Mouse (Mus musculus) thymus, adult 2 months (tissue): ENCODE measurements around the gene Lmtk2. TPM values are rescaled to one million over a fixed set of nuclear protein-coding genes. Genes with fewer than 3 reads are reported as not detected.

ENCODE experiments used
- DNase-seq: peaks from one replicate; pipeline ENCODE4 v3.0.0; 2021
- H3K27ac ChIP-seq: fragments of 200-500 bp; 2 replicates; pipeline ENCODE4 v1.5.1; 2012; ENCODE audit warnings: low read length, control low read depth; ENCODE audit not compliant: control insufficient read depth, insufficient read depth
- H3K27me3 ChIP-seq: fragments of 200-500 bp; 2 replicates; pipeline ENCODE4 v1.6.1; 2012; ENCODE audit warnings: mild to moderate bottlenecking, low read length, moderate library complexity, mixed read lengths; ENCODE audit not compliant: control insufficient read depth, insufficient read depth
- H3K36me3 ChIP-seq: fragments of 200-500 bp; 2 replicates; pipeline ENCODE4 v1.6.1; 2012; ENCODE audit warnings: mild to moderate bottlenecking, low read length, moderate library complexity; ENCODE audit not compliant: control insufficient read depth, insufficient read depth
- H3K4me1 ChIP-seq: fragments of 200-500 bp; replicated peaks from 2 replicates; pipeline ENCODE4 v1.6.1; 2012; ENCODE audit warnings: low read length; ENCODE audit not compliant: control insufficient read depth, insufficient read depth
- H3K4me3 ChIP-seq: fragments of 200-500 bp; 2 replicates; pipeline ENCODE4 v1.5.1; 2012; ENCODE audit warnings: mild to moderate bottlenecking, low read length, control low read depth, moderate library complexity; ENCODE audit not compliant: control insufficient read depth, insufficient read depth
- CTCF ChIP-seq: fragments of 200-500 bp; IDR thresholded peaks from 2 replicates; pipeline ENCODE4 v1.5.1; 2012; ENCODE audit warnings: mild to moderate bottlenecking, control low read depth, low read length, moderate library complexity, borderline replicate concordance; ENCODE audit not compliant: control insufficient read depth, poor library complexity, insufficient read depth; ENCODE audit errors: extremely low read depth
- POLR2A ChIP-seq: fragments of 200-500 bp; IDR thresholded peaks from 2 replicates; pipeline ENCODE4 v1.6.1; 2012; ENCODE audit warnings: mild to moderate bottlenecking, low read length, control low read depth, moderate library complexity; ENCODE audit not compliant: control insufficient read depth, poor library complexity, insufficient read depth; ENCODE audit errors: extremely low read depth
- whole genome bisulfite sequencing: fragments of 180-500 bp; shearing (Covaris S2); methylation state at CpG from one replicate; pipeline ENCODE4 v1.1.7; 2018; 5-methylcytosine and 5-hydroxymethylcytosine counted together
- polyA plus RNA-seq: library from polyadenylated mRNA; depleted of rRNA; stranded (reverse); fragments of >200 nt; gene quantifications from 2 replicates; pipeline ENCODE4 v1.2.3, GENCODE M21; 2012

Gene Lmtk2
- polyA plus RNA-seq, 1 experiment = 13.3 TPM

DNA sequence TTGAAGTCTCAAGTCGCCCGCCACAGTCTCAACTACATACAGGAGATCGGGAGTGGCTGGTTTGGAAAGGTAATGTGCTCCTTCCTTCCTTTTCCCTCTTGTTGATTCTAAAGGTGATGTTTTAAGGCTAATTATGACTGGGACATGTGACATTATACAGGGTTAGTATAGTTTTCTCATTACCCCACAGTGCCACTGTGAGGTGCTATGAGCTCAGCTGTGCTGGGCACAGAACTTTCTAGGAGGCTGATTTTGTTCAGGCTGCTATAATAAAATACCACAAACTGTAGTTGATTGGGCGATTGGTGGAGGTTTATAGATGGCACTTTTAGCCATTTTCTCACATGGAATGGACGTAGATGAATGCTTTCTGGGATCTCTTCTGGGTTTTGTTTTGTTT is 43.3 kb downstream of the Lmtk2 start:
- DNase-seq = no peak
- TF ChIP-seq CTCF = no peak
- no peak for TF ChIP-seq POLR2A
- H3K27me3 ChIP-seq = no peaks in the 10 kb centered on the region
- no peak overlapping the region for H3K27ac ChIP-seq
- no peaks in the 10 kb centered on the region for H3K4me1 ChIP-seq
- 96% methylated on average over 5 of the region's 5 CpGs for WGBS
- H3K36me3 ChIP-seq = peaks cover 10% of the 10 kb centered on the region; the same call in 1 of the 2 replicates
- no peak overlapping the region for H3K4me3 ChIP-seq

DNA sequence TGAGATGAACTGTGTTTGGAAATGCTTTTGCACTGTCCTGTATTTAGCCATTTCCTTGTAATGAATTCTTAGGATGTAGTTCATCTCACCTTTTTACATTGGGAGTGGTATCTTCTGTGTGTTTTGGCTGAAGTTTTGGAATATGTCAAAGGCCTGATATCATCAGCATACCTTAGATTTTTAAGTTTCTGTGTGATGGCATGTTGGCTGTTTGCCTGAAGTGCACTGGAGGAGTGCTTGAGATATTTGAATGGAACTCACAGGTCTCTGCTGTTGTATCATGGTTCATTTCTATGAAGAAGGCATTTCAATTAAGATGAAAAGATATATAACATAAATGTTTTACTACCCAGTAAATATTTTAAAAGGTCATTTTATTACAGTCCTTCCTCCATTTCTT is 46.7 kb downstream of the Lmtk2 start:
- no peak for DNase-seq
- Histone ChIP-seq H3K4me3 (no peak overlapping the region), H3K27ac (no peak overlapping the region), H3K36me3 (peaks cover 15% of the 10 kb centered on the region), H3K4me1 (no peaks in the 10 kb centered on the region), H3K27me3 (no peaks in the 10 kb centered on the region)
- TF ChIP-seq POLR2A = no peak
- TF ChIP-seq CTCF = no peak

DNA sequence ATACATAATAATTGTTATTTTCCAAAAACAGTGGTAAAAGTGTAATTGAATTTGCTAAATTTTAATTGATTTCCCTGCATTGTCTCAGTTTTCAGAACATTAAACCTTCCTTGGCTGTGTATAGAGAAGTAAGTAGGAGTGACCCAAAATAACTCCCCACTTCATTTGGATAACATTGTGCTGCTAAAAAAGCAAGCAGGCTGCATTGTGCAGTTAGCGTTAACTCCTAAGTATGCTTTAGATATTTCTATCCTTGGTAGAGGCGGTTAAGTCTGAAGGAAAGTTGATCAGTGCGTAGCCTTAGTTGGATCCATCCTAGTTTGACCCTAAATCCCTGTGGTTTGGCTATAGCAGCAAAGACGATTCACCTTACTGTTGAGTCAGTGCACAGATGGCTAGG is 49.3 kb downstream of the Lmtk2 start:
- no peak overlapping the region for H3K4me3 ChIP-seq
- no peak for TF ChIP-seq POLR2A
- no peak for TF ChIP-seq CTCF
- H3K36me3 ChIP-seq = peaks cover 15% of the 10 kb centered on the region
- H3K4me1 ChIP-seq = no peaks in the 10 kb centered on the region
- 98% methylated on average over 4 of the region's 4 CpGs for WGBS
- no peak for DNase-seq
- no peaks in the 10 kb centered on the region for H3K27me3 ChIP-seq
- no peak overlapping the region for H3K27ac ChIP-seq

DNA sequence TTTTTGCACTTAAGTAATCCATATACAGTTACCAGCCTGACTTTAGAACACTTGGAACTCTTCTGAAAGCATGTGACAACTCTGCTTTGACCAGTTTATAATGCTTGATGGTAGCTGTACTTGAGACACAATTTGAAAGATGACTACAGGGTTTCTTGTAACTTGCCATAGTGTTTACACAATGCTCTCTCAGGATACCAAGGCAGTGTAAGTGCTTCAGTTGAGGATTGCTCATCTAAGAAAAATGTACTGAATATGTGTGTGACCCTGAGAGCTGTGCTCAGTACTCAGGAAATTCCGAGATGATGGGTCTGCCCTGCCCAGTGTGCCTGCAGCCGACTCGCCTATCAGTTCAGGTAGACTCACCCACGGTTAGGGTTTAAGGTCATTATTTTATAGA is 51.0 kb downstream of the Lmtk2 start:
- Histone ChIP-seq H3K36me3 (peaks cover 15% of the 10 kb centered on the region), H3K4me3 (no peak overlapping the region), H3K27ac (no peak overlapping the region), H3K4me1 (no peaks in the 10 kb centered on the region), H3K27me3 (no peaks in the 10 kb centered on the region)
- WGBS = 90% methylated on average over 4 of the region's 4 CpGs
- no peak for TF ChIP-seq CTCF
- no peak for TF ChIP-seq POLR2A
- no peak for DNase-seq

DNA sequence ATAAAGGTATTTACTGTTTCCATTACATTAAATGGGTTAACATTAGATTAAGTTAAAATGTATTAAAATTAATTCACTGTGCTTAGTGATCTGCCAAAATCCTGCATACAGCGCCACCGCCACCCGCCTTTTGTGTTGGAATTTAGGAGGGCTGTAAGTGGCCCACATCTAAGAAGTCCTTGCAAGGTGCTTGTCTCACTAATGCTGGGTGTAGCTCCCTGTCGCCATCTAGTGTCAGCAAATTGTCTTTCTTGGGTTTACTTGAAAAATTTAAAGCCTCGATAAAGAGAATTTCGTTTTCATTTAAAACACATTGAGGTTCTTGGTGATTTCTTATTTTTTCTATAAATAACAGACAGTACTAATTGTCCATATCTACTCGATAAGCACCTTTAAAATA is 54.3 kb downstream of the Lmtk2 start:
- WGBS = 25% methylated on average over 7 of the region's 7 CpGs
- no peak for TF ChIP-seq POLR2A
- TF ChIP-seq CTCF = no peak
- peaks cover 16% of the 10 kb centered on the region for H3K36me3 ChIP-seq
- DNase-seq = peak; percentile 61
- H3K4me1 ChIP-seq = no peaks in the 10 kb centered on the region
- H3K4me3 ChIP-seq = no peak overlapping the region
- H3K27me3 ChIP-seq = no peaks in the 10 kb centered on the region
- no peak overlapping the region for H3K27ac ChIP-seq

DNA sequence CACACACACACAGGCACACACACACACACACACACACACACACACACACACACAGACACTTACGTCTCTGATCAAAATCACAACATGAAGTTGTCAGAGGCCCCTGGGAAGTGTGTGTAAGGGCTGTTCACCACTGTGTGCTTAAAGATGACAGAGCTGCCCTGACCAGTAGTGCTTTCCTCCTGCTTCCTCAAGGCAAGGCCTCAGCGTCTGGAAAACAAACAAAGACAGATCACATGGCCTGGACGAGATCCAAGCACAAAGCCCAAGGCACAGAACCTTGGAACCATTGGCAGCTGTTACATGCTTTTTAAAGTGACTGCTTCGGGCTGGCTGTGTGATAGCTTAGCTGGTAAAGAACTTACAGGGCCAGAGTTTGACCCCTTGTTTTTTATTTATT is 58.4 kb downstream of the Lmtk2 start:
- 92% methylated on average over 4 of the region's 4 CpGs for WGBS

DNA sequence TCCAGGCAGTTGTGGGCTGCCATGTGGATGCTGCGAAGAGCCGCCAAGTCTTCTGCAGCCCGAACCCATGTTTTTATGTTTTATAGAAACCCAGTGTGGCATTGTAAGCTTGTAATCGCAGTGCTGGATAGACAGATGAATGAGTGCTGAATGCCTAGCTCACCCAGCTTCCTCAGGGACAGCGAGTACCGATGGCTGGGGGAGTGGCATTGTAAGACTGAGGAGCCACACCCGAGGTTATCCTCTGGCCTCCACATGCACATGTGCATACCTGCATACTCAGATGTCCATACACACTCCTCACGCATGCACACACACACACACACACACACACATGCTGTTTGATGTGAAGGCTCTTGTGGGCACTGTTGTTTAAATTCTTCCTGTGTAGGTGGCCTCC is 58.9 kb downstream of the Lmtk2 start:
- DNase-seq = no peak
- no peak overlapping the region for H3K4me3 ChIP-seq
- TF ChIP-seq POLR2A (no peak), CTCF (no peak)
- H3K27ac ChIP-seq = no peak overlapping the region
- peaks cover 13% of the 10 kb centered on the region for H3K4me1 ChIP-seq
- H3K27me3 ChIP-seq = no peaks in the 10 kb centered on the region
- WGBS = 93% methylated on average over 8 of the region's 8 CpGs
- H3K36me3 ChIP-seq = peaks cover 16% of the 10 kb centered on the region

More for the DNA sequence above, 58.4 kb downstream of the Lmtk2 start:
- no peak for TF ChIP-seq CTCF
- TF ChIP-seq POLR2A = no peak
- no peak overlapping the region for H3K27ac ChIP-seq
- no peak overlapping the region for H3K4me3 ChIP-seq
- H3K4me1 ChIP-seq = peaks cover 13% of the 10 kb centered on the region
- DNase-seq = no peak
- peaks cover 16% of the 10 kb centered on the region for H3K36me3 ChIP-seq
- H3K27me3 ChIP-seq = no peaks in the 10 kb centered on the region
